Mouse (Mus musculus) brain, embryonic 14.5 days (tissue): Measurements from ENCODE around the gene Lsg1.

Experiments used
- CTCF ChIP-seq: fragments of 200-500 bp; IDR thresholded peaks from 2 replicates; pipeline ENCODE4 v1.5.1; 2012; ENCODE audit warnings: inconsistent platforms, mild to moderate bottlenecking, moderate library complexity, borderline replicate concordance; ENCODE audit not compliant: insufficient read depth, insufficient read length; ENCODE audit errors: extremely low read depth
- POLR2A ChIP-seq: fragments of 200-500 bp; IDR thresholded peaks from 2 replicates; pipeline ENCODE4 v1.6.1; 2012; ENCODE audit warnings: mild to moderate bottlenecking, inconsistent platforms, borderline replicate concordance; ENCODE audit not compliant: poor library complexity, insufficient read depth, insufficient read length, severe bottlenecking; ENCODE audit errors: extremely low read depth

DNA sequence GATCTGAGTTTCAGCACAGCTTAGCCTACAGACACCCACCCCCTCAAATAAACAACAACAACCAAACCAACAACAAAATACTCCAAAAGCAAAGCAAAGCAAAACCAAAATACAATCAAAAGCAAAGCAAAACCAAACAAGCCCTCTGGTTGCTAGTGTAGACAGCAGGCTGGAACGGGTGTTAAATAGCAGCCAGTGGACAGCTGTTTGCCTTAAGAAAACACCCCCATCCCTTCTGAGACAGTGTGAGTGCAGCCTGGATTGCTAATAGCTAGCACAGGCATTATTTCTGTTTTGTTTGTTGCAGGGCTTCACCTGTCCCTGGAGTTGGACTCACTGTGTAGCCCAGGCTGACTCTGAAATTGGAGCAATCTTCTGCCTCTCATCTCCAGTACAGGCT, 54.5 kb downstream of the Lsg1 start:
- TF ChIP-seq CTCF = no peak
- no peak for TF ChIP-seq POLR2A
